Mouse (Mus musculus) urinary bladder, postnatal 14 days (tissue): ENCODE results near the gene Lhcgr.
A peak's percentile ranks its signal among the peaks of the same experiment; 100 is the strongest.

Experiments
- DNase-seq: peaks from one replicate; pipeline ENCODE4 v3.0.0; 2021; ENCODE audit warnings: low spot score

Gene Lhcgr

DNA sequence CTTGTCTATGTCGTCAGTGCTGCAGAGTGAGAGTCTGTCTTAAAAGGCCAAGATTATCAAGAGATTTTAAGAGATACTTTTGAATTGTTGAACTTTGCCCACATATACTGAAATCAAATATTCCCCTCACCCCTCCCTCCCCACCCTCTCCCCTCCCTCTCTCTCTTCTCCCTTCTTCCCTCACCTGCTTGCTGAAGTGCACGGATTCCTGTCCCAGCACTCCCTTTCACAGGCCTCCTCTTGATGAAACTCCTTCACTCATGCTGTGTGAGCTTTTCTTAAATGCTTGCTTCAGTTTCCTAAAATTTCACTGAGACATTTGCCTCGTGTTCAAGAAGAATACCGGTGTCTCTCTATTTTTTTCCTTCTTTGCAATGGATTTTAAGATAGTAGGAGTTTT, 88.7 kb downstream of the Lhcgr start:
- no peak for DNase-seq

- no peak for DNase-seq
These were observed 89.4 kb downstream of the Lhcgr start for GRCm38 (mm10) chr17:88702345-88702744.

DNA sequence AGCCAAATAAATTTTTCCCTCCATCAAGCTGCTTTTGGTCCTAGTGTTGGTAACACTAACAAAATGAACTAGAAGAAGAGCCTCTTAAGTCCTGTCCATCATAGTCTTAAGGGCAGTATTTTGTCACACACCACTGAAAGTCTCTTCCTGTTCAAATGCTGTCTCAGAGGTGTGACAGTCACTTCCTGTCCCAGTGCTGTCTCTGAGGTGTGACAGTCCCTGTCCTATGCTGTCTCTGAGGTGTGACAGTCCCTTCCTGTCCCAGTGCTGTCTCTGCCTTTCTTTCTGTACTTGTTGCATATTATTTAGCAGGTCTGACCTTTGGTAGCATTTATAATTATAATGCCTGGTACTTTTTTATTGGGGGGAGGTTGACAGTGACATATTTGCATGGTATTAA, 90.9 kb downstream of the Lhcgr start:
- no peak for DNase-seq

- no peak for DNase-seq
These were observed 95.0 kb downstream of the Lhcgr start for GRCm38 (mm10) chr17:88696656-88697333.

DNA sequence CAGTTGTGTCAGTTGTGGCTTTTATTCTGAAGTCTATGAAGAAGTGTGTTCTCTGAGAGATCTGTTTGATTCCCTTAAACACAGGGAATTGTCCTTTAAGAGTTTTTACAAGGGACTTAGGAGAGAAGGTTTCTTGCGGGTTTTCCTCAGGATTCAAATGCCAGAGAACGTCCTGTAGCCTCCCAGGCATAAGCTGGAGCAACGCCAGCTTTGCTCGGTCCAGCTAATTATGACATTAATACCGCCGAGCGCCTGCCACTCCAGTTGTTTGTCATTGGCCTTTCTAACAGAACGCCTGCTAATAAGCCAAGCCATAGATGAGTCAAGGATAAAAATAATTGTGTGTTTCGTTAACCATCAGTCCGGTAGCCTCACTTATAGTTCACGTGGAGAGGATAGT, 103.6 kb downstream of the Lhcgr start:
- DNase-seq: no peak

- no peak for DNase-seq
These were observed 116.2 kb downstream of the Lhcgr start for GRCm38 (mm10) chr17:88675310-88676309.

DNA sequence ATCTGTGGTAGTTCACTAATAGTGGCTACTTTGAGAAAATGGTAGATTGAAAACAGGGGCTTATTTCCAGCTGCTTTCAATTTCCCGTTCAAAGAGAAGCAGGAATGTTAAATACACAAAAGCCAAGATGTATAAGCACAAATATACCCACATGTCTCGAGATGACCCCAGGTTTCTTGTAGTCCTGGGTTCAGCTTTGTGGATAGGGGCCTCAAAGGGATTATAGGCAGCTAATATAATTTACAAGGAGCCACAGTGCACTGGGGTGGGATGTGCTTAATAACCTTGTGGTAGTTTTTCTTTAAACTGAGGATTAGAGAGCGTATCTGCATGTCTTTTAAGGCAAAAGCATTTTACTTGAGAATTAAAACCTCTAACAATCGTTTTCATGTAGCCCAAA, 121.0 kb downstream of the Lhcgr start:
- DNase-seq: no peak

GRCm38 (mm10) chr17:88669921-88670320, 121.9 kb downstream of the Lhcgr start:
- no peak for DNase-seq

DNA sequence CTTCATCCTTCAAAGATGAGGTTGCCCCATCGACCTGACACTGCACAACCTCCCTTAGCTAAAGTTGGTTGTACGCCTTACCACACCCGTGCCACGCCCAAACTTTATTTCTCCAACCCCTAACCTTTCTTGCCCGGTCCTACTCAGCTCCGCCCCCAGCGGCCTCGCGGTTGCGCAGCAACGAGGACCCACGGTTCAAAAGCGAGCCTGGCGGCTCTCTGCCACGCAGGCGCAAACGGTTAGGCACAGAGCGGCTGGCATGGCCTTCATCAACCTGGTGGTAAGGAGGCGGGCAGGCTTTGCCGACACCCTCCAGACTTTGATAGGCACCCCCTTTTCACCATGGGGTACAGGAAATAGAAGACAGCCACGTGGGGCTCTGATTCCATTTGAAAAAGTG, 123.3 kb downstream of the Lhcgr start, which contains the start of gene Gtf2a1l:
Gene Gtf2a1l, plus strand, starts transcription at position 209 of the 400 bp plus-strand sequence.
- DNase-seq: peak; percentile 24
